Mouse (Mus musculus) bone marrow, adult 2 months (tissue): Measurements from ENCODE around the gene Sdad1.

Source experiments
- CTCF ChIP-seq: fragments of 200-500 bp; IDR thresholded peaks from 2 replicates; pipeline ENCODE4 v1.5.1; 2011; ENCODE audit warnings: low read length, control low read depth; ENCODE audit not compliant: control insufficient read depth, insufficient read depth
- POLR2A ChIP-seq: fragments of 200-500 bp; IDR thresholded peaks from 2 replicates; pipeline ENCODE4 v1.6.1; 2011; ENCODE audit warnings: low read depth, mild to moderate bottlenecking, control low read depth, low read length, borderline replicate concordance; ENCODE audit not compliant: control insufficient read depth

- TF ChIP-seq POLR2A (no peak), CTCF (no peak)
These were observed 27.2 kb downstream of the Sdad1 start for GRCm38 (mm10) chr5:92283107-92283506.
